Mouse (Mus musculus) spleen, postnatal 4 days (tissue): Measurements from ENCODE around the gene Fam234a.
A peak's percentile ranks its signal among the peaks of the same experiment; 100 is the strongest.
"Not testable (repeated sequence)": the region's sequence is repeated elsewhere in the genome, so short reads cannot be mapped to it uniquely, and the experiment has no call there.

Experiments used
- DNase-seq, 2 experiments: peaks; one replicate each; pipeline ENCODE4 v3.0.0; 2022; ENCODE audit warnings: low spot score in 2 of 2

Gene Fam234a

DNA sequence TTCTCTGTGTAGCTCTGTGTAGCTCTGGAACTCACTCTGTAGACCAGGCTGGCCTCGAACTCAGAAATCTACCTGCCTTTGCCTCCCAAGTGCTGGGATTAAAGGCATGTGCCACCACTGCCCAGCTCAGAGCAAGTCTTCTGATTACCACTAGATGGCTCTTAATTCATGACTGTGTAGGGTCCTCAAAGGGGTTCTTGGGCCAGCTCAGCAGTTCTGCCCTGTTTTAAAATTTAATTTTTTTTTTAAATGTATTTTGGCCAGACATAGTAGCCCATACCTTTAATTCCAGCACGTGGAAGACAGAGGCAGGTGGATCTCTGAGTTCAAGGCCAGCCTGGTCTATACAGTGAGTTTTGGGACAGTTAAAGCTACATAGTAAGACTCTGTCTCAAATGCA, 68.8 kb downstream of the Fam234a start:
- DNase-seq, result not testable (repeated sequence)

GRCm38 (mm10) chr17:26168039-26168438, 76.0 kb downstream of the Fam234a start:
- peak in 1 of 2 experiments; percentile 18 for DNase-seq

DNA sequence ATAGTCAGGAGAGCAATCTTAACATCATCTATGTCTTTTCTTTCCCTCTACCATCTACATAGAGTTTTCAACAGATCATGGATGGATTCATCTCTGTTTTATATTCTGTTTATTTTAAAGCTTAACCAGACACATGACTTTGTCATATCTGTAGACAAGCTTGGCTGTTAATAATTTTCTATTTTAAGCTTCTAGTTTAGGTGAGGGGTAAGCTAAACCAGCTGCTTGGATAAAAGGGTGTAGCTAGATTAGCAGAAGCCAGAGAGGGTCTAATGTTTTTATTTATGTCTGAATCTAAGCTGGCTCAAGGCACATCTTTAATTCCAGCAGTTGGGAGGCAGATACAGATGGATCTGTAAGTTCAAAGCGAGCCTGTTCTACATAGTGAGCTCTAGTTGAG, 81.3 kb downstream of the Fam234a start:
- DNase-seq, result no peak
